ENCODE assay signal across 28 mouse cellular contexts in the genomic region with DNA sequence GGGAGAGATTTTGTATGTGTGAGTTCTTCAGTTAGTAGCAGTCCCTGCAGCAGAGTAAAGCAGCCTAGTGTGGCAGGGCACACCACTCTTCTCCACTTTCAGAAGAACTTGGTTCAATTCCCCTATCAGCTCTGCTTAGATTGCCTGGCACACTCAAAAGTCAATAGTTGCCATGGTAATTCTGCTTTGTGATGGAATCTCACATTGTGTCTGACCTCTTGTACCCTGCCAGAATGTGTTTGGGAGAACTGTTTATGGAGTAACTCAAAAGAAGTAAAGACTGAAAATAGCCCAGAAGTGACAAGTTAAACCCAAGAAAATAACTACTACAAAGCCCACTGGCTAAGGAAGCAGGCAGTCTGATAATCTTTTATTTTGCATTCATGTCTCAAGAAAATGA.
A peak's percentile ranks its signal among the peaks of the same experiment; 100 is the strongest.
DNase-seq lines count a peak whose midpoint lies in the region; ATAC-seq and TF ChIP-seq lines count a peak whose summit lies in the region.
"Had no signal": no experiment of that assay in that cellular context is flagged by ENCODE, and none has a peak within 500 bp of the region (broad histone marks: within the 10 kb centered on the region; RNA-seq: fewer than 3 reads in every experiment).

No protein-coding gene starts in this region.

- no peak for TF ChIP-seq POLR2A in testis, adult 2 months (IDR thresholded peaks at IDR 0.05; ENCODE audit: control insufficient read depth, low read depth, low read length)
- TF ChIP-seq POLR2A in small intestine, adult 2 months (IDR thresholded peaks at IDR 0.05; ENCODE audit: low read depth, low read length): no peak

- no peaks in the 10 kb centered on the region for H3K36me3 ChIP-seq in liver, postnatal 0 days (replicated peaks; ENCODE audit: insufficient read depth, low read length)
- H3K36me3 ChIP-seq in lung, postnatal 0 days (ENCODE audit: insufficient read depth, low read length): no peaks in the 10 kb centered on the region
- H3K36me3 ChIP-seq in testis, adult 2 months (ENCODE audit: control insufficient read depth, insufficient read depth, low read length): no peaks in the 10 kb centered on the region
- no peaks in the 10 kb centered on the region for H3K36me3 ChIP-seq in small intestine, adult 2 months (ENCODE audit: control insufficient read depth, insufficient read depth, low read length)
- no peaks in the 10 kb centered on the region for H3K36me3 ChIP-seq in hindbrain, postnatal 0 days (ENCODE audit: insufficient read depth, low read length)
- H3K36me3 ChIP-seq: embryonic facial prominence, embryonic 10.5 days; embryonic facial prominence, embryonic 13.5 days; forebrain, embryonic 10.5 days; hindbrain, embryonic 10.5 days; hindbrain, embryonic 13.5 days had no signal

- DNase-seq in liver, postnatal 0 days: no peak
- DNase-seq in liver: no peak
- peak; percentile 63 for DNase-seq in lung, postnatal 0 days (ENCODE audit: low spot score)
- DNase-seq in lung, postnatal 14 days: no peak
- DNase-seq in testis, postnatal 10 days (ENCODE audit: low spot score): no peak
- no peak for DNase-seq in hindbrain, postnatal 0 days (ENCODE audit: low spot score)
- DNase-seq: adrenal gland, adult 8-10 months; adrenal gland, postnatal 25 days; cerebellum, adult 11-12 months; cerebellum, adult 8-10 months; cerebellum, postnatal 10 days; cerebellum, postnatal 36 days; embryo, embryonic 11 days; gastrocnemius, postnatal 10 days; gastrocnemius, postnatal 36 days; heart, postnatal 10 days; heart, postnatal 36 days had no signal

- no peaks in the 10 kb centered on the region for H3K9me3 ChIP-seq in liver, postnatal 0 days (ENCODE audit: low read length)
- H3K9me3 ChIP-seq in lung, postnatal 0 days (ENCODE audit: low read length): no peaks in the 10 kb centered on the region
- no peaks in the 10 kb centered on the region for H3K9me3 ChIP-seq in hindbrain, postnatal 0 days (ENCODE audit: low read length)
- H3K9me3 ChIP-seq: embryonic facial prominence, embryonic 10.5 days; embryonic facial prominence, embryonic 13.5 days; forebrain, embryonic 10.5 days; forebrain, embryonic 13.5 days; hindbrain, embryonic 10.5 days; hindbrain, embryonic 13.5 days had no signal

- TF ChIP-seq EP300 in liver, postnatal 0 days (IDR thresholded peaks at IDR 0.05; ENCODE audit: low read depth): no peak
- no peak for TF ChIP-seq EP300 in lung, postnatal 0 days (IDR thresholded peaks at IDR 0.05)

- no peak overlapping the region for H3K9ac ChIP-seq in liver, postnatal 0 days (replicated peaks)
- H3K9ac ChIP-seq in lung, postnatal 0 days (replicated peaks; ENCODE audit: low read depth): no peak overlapping the region
- H3K9ac ChIP-seq in hindbrain, postnatal 0 days (replicated peaks; ENCODE audit: low read length): no peak overlapping the region
- H3K9ac ChIP-seq: embryonic facial prominence, embryonic 13.5 days; forebrain, embryonic 13.5 days; hindbrain, embryonic 13.5 days had no signal

- peak overlapping the region; percentile 77 for H3K27ac ChIP-seq in liver, postnatal 0 days (ENCODE audit: low read depth)
- peak overlapping the region; percentile 48; the same call in 1 of the 2 replicates for H3K27ac ChIP-seq in lung, postnatal 0 days (ENCODE audit: low read length)
- no peak overlapping the region for H3K27ac ChIP-seq in testis, adult 2 months (ENCODE audit: control insufficient read depth, insufficient read depth, low read depth, low read length)
- H3K27ac ChIP-seq in small intestine, adult 2 months (ENCODE audit: insufficient read depth, low read depth, low read length): peak overlapping the region; percentile 57
- H3K27ac ChIP-seq in hindbrain, postnatal 0 days: no peak overlapping the region
- H3K27ac ChIP-seq: embryonic facial prominence, embryonic 10.5 days; embryonic facial prominence, embryonic 13.5 days; forebrain, embryonic 10.5 days; forebrain, embryonic 13.5 days; hindbrain, embryonic 10.5 days; hindbrain, embryonic 13.5 days had no signal

- no peak overlapping the region for H3K4me3 ChIP-seq in liver, postnatal 0 days (ENCODE audit: low read depth, low read length)
- no peak overlapping the region for H3K4me3 ChIP-seq in lung, postnatal 0 days (ENCODE audit: low read depth, low read length)
- peak overlapping the region; percentile 66 for H3K4me3 ChIP-seq in testis, adult 2 months (ENCODE audit: control insufficient read depth, low read depth, low read length)
- H3K4me3 ChIP-seq in small intestine, adult 2 months (ENCODE audit: low read depth, low read length): no peak overlapping the region
- no peak overlapping the region for H3K4me3 ChIP-seq in hindbrain, postnatal 0 days (ENCODE audit: low read length)
- H3K4me3 ChIP-seq: embryonic facial prominence, embryonic 10.5 days; embryonic facial prominence, embryonic 13.5 days; forebrain, embryonic 10.5 days; forebrain, embryonic 13.5 days; hindbrain, embryonic 10.5 days; hindbrain, embryonic 13.5 days had no signal

- peaks cover 5% of the 10 kb centered on the region; the same call in 1 of the 2 replicates for H3K4me1 ChIP-seq in liver, postnatal 0 days (ENCODE audit: insufficient read depth)
- H3K4me1 ChIP-seq in lung, postnatal 0 days (ENCODE audit: insufficient read depth, low read depth, low read length): peaks cover 7% of the 10 kb centered on the region; the same call in 1 of the 2 replicates
- H3K4me1 ChIP-seq in testis, adult 2 months (ENCODE audit: control insufficient read depth, insufficient read depth, low read length): no peaks in the 10 kb centered on the region
- H3K4me1 ChIP-seq in small intestine, adult 2 months (ENCODE audit: control insufficient read depth, insufficient read depth, insufficient read length, low read length): no peaks in the 10 kb centered on the region
- H3K4me1 ChIP-seq in hindbrain, postnatal 0 days (ENCODE audit: insufficient read depth, low read length): 0 out of 2 replicates have a peak, but pooled peaks cover 5% of the 10 kb centered on the region
- H3K4me1 ChIP-seq: forebrain, embryonic 10.5 days; forebrain, embryonic 13.5 days had no signal

- ATAC-seq in liver, postnatal 0 days: peak; percentile 52
- peak; percentile 51 for ATAC-seq in lung, postnatal 0 days
- ATAC-seq in hindbrain, postnatal 0 days: no peak
- ATAC-seq: CD4-positive, CD25-positive, alpha-beta regulatory T cell, adult 4 months; forebrain, embryonic 13.5 days; forebrain, embryonic 16.5 days had no signal

- no peak overlapping the region for H3K4me2 ChIP-seq in liver, postnatal 0 days (ENCODE audit: low read depth, low read length)
- H3K4me2 ChIP-seq in lung, postnatal 0 days (replicated peaks; ENCODE audit: low read depth, low read length): no peak overlapping the region
- H3K4me2 ChIP-seq in hindbrain, postnatal 0 days (ENCODE audit: low read depth, low read length): no peak overlapping the region
- H3K4me2 ChIP-seq: embryonic facial prominence, embryonic 13.5 days; forebrain, embryonic 13.5 days; heart, embryonic 11.5 days; hindbrain, embryonic 13.5 days had no signal

- TF ChIP-seq CTCF in liver, postnatal 0 days (IDR thresholded peaks at IDR 0.05; ENCODE audit: low read depth): no peak
- no peak for TF ChIP-seq CTCF in lung, postnatal 0 days (IDR thresholded peaks at IDR 0.05)
- no peak for TF ChIP-seq CTCF in testis, adult 2 months (IDR thresholded peaks at IDR 0.05; ENCODE audit: control insufficient read depth, insufficient read depth, insufficient replicate concordance, low read depth, low read length)
- TF ChIP-seq CTCF in small intestine, adult 2 months (IDR thresholded peaks at IDR 0.05; ENCODE audit: extremely low read depth, insufficient read length, insufficient replicate concordance, low read depth, low read length): no peak
- TF ChIP-seq CTCF in hindbrain, postnatal 0 days (IDR thresholded peaks at IDR 0.05; ENCODE audit: low read depth): no peak

- no peaks in the 10 kb centered on the region for H3K27me3 ChIP-seq in liver, postnatal 0 days (ENCODE audit: insufficient read depth, low read length)
- no peaks in the 10 kb centered on the region for H3K27me3 ChIP-seq in lung, postnatal 0 days (replicated peaks; ENCODE audit: insufficient read depth, low read length)
- H3K27me3 ChIP-seq in testis, adult 2 months (ENCODE audit: control insufficient read depth, insufficient read depth, low read length): no peaks in the 10 kb centered on the region
- no peaks in the 10 kb centered on the region for H3K27me3 ChIP-seq in small intestine, adult 2 months (ENCODE audit: control insufficient read depth, insufficient read depth, low read length)
- no peaks in the 10 kb centered on the region for H3K27me3 ChIP-seq in hindbrain, postnatal 0 days (ENCODE audit: insufficient read depth, low read length)
- H3K27me3 ChIP-seq: embryonic facial prominence, embryonic 13.5 days; forebrain, embryonic 13.5 days; hindbrain, embryonic 13.5 days had no signal

Comparison
In these comparisons a context has a peak if more than half of its experiments do, and no peak if none do; other contexts are left out.
1. H3K27ac ChIP-seq: peak in liver, postnatal 0 days (single experiment), lung, postnatal 0 days (single experiment) and small intestine, adult 2 months (single experiment); none in testis, adult 2 months (single experiment) and hindbrain, postnatal 0 days (single experiment).